Mouse (Mus musculus): ENCODE data around the gene Sh3kbp1. TPM values are rescaled to one million over a fixed set of nuclear protein-coding genes. Genes with fewer than 3 reads are reported as not detected.

The Sh3kbp1 gene
- polyA plus RNA-seq, 2 experiments from 2014 or later = 230 to 269 TPM

DNA sequence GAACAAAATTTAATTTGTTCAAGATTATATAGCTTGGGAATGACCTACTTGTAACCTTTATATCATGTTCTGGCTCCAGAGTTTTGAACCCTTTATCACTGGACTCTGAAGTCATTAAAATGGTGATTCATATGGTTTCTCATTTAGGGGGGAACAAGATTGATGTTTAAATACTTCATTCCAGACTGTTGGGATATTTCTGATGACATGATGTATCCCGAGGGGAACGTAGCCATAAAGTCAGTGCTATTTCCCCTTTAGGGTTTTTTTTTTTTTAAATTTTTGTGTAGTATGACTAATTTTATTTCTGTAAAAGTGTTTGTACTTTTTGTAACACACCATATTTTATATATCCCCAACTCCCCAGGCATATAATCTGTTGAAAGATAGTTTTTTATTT lies 212.7 kb downstream of the Sh3kbp1 start:
- no peak for ATAC-seq

DNA sequence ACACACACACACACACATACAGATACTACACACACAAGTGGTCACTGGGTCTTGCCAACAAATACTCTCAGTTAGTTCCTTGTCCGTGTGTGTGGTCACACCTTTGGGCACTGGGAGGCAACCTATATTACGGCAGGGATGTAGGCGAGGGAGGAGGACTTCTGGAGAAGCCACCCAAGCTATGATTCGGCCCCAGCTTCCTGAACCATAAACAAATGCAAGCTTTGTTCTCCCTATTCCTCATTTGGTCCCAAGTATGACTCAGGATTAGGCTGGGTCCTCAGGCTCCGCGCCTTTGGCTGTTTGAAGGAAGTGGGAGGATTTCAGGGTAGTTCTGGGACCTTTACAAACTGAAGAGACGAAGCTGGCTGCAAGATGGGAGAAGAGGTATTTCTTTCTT lies 213.2 kb downstream of the Sh3kbp1 start:
- no peak for ATAC-seq

DNA sequence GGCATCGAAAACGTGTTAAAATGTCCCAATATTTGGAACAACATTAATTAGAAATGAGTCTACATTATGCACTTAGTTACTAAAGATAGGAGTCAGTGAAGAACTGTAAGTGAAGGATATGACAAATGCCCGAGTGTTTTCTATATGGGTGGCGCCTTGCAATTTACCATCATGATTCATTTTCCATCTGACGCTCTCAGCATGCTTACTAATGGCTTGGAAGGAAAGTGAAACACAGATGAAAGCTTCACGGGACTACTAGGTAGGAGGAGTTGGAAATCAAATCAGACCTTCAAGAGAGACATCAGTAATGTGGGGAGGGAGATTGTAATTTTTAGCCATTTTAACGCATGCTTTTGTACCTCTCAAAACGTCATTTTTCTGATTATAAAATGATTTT lies 223.7 kb downstream of the Sh3kbp1 start:
- ATAC-seq = no peak

DNA sequence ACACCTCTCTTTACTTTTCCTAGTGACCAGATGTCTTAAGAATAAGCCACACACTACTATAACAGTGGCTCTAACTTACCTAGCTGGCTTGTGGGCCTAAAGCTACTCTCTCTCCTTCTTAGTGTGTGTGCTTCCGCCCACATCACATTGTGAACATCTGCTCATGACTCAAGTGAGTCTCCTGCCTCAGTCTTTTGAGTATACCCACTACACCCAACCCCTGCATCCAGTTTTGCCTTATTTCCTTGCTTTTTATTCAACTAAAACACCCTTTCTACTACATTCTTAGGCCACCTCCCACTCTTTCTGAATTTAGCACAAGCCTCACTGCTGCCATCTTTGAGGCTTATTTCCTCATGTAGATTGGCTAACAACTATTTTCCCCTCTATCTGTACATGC lies 229.8 kb downstream of the Sh3kbp1 start:
- ATAC-seq = no peak

DNA sequence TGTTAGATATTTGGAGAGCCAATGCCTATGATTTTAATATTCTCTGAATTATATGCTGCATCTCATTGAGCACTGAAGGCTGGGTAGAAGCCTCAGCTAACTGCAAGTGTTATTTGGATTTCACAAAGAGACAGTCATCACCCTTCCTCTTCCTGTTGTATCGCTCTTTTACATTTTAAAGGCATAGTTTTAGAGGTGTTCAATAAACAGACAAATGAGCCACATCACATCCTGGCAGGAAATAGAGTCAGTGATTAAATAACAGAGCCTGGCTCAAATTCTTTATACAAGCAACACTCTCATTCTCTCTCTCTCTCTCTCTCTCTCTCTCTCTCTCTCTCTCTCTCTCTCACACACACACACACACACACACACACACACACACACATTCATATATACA lies 231.1 kb downstream of the Sh3kbp1 start:
- ATAC-seq = peak; percentile 75

DNA sequence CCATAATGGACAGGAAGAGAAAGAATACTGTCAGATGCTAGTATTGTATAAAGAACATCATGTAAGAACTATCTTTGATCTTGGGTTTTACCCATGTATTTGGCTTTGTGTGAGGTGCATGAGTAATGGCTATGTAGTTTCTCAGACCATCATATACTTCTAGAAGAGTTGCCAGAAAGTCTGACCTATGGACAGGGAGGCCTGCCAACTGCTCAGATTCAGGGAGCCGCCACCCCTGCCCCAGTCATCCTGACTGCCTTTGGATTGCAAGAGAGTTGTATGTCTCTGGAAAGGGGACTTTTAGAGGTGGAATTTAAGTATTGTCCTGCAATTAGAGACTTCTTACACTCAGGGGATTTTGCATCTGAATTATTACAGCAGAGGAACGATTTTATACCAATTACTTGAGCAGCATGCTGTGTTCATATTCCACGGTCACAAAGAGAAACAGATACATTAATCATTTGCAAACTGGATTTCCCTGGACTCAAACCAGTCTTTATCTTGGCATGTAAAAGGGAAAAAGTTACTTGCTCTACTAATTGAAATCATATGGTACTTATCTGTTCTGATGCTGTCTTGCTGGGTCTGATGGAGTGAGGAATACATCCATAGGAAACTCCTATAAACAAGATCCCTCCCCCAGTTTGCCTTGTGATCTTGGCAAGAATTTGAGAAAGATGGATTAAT lies 233.9 kb downstream of the Sh3kbp1 start:
- ATAC-seq = no peak

DNA sequence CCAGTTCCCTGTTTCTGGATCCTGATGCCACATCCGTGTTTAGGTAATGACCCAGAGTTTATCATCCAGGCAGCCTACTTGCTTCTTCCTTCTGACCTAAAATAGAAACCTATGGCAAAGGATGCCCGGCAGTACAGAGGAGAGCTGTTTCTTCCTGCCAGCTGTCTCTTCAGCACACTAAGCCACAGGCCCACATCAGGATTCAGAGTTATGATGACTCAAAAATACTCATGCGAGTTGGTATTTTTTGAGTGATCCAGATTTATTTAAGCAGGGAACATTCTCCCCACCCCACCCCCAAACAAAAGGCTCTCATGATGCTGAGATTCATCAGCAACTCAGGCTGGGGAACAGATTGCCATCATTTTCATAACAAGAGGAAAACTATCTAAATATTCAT lies 240.6 kb downstream of the Sh3kbp1 start:
- ATAC-seq = no peak

DNA sequence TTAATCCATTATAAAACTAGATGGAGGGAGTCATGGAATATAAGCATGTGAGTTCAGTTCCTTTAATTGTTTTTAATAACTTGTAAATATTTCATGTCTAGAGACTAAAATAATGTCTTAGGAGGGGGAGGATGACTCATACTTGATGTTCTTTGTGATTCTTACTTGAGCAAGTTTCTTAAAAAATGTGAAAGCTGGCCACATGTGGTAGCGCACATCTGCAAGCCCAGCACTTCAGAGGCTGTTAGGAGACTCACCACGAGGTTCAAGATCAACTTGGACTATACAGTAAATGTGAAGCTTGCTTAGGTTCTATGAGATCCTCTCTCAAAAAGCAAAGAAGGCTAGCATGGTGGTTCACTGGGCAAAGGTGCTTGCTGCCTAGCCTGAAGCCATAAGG lies 245.4 kb downstream of the Sh3kbp1 start:
- no peak for ATAC-seq

DNA sequence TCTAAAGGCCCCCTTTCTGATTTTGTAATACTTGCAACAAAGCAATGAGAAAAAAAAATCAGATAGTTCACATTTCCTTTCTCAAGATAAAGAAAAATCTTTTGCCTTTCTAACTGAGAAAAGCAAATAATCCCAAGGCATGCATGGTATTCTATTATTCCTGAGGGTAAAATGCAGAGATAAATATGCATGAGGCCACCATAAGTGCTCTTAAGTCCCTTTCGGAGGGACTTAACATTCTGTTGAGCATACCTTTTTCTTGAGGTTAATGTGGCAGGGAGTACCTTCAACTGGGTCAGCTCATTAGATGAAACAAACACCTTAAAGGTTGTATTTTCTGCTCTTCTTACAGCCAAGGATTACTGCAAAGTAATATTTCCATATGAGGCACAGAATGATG lies 250.7 kb downstream of the Sh3kbp1 start:
- no peak for ATAC-seq

DNA sequence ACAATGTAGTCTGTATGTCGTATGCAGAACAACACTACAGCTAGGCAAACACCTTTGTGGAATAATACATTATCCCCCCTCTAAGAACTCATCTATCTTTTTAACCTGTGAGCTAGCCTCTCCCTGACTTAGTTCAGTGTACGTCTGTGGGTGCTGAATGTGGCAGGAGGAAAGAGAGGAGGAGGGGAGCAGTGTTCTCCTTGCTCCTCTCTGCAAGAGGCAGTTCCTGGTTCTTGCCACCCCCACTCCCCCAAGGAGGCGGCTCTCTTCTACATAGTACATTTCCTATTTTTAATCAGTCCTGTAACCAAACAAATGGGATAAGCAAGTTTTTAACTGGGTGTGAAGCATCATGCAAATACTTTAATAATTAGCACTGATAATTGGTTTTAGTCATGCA lies 252.4 kb downstream of the Sh3kbp1 start:
- ATAC-seq = no peak

DNA sequence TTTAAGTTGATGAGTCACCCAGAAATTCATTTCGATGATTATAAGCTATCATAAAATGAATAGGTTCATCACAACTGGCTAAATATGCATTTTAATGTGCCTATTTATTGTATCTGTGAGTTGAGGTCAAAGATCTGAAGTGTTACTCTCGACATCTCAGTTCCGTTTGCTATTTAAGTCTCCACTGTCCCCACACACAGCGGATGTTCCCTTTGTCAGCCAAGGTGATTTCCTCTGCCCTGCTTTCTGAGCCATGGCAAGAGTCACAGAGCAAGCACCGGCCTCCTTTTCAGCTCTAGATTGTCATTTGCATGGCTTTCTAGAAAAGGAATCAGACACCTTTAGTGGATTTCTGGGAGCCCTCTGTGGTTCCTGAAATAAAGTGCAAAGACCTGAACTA lies 254.5 kb downstream of the Sh3kbp1 start:
- no peak for ATAC-seq

DNA sequence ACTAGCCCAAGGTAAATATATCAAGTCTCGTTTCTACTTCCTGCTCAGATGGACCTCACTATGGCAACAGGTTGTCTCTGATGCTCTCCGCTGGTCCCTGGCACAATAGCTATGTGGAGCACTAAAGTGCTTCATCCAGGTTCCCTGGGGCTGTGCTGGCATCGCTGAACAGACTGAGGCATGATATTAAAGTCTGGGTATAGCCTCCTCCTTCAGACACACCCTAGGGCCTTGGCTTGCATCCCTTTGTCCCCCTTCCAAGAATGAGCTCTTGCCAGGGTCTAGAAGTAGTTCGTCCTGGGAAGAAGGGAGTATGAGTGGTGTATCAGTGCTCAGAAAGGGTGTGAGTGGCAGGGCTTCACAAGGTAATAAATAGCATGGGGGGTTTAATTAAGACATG lies 269.5 kb downstream of the Sh3kbp1 start:
- no peak for ATAC-seq

DNA sequence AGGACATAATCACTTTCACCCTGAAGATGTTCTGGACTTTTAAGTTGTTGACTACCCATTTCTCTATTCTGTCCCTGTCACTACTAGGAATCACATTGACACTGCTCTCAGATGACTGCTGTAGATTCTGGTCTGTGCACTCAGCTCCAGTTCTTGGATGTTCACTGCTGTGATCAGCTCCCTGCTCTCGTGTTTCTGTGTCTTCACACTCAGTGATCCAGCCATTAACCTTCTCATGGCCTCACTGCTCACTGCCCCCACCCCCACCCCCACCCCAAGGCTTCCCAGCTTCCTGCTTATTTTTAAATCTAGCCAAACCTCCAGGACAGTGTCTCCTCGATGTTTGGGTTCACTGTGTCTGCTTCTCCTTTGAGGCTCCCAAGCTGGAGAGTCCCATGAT lies 271.0 kb downstream of the Sh3kbp1 start:
- no peak for ATAC-seq

DNA sequence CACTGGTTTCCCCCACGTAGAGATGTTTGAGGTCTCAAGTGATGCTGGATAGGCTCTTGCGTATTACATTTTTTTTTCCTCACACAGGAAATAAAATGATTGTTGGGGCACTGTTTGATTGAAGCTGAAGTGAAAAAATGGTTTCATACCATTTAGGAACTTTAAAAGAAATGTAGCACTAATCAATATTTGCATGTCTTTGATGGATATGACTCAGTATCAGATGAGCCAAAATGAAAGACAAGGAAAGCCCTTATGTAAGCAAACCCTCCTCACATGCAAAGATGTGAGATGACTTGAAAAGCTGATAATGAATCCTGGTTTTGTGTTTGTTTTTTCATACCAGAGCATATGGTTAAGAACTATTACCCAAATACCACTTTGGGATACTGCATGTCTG lies 272.0 kb downstream of the Sh3kbp1 start:
- ATAC-seq = peak; percentile 68

DNA sequence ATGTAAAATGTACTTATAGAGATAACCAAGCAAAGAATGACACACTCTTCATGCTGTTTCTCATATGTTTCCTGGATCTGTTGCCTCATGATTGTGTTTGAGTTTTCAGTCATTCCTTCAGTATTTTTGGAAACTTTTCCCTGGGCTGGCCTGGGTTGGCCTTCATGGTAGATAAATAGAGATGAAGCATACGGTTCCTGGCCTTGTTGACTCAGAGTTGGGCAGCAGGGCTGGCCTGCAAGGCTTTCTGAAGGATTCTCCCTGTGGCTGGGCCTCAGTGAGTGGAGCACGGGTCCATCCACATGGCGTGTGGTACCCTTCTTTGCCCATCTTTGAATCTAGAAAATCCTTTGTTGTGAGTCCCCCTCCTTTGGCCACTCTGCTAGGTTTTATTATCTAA lies 276.3 kb downstream of the Sh3kbp1 start:
- no peak for ATAC-seq

DNA sequence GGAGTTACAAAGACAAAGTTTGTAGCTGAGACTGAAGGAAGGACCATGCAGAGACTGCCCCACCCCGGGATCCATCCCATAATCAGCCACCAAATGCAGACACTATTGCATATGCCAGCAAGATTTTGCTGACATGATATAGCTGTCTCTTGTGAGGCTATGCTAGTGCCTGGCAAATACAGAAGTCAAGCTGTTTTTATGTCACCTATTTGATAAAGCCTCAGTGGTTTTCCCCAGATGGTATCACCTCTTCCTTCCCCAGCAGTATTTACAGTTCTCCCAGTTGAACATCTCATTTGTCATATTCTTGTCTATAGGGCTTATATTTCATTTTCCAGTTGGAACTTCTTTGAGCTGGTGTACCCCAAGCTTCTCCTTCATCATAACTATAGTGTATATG lies 280.6 kb downstream of the Sh3kbp1 start:
- no peak for ATAC-seq

DNA sequence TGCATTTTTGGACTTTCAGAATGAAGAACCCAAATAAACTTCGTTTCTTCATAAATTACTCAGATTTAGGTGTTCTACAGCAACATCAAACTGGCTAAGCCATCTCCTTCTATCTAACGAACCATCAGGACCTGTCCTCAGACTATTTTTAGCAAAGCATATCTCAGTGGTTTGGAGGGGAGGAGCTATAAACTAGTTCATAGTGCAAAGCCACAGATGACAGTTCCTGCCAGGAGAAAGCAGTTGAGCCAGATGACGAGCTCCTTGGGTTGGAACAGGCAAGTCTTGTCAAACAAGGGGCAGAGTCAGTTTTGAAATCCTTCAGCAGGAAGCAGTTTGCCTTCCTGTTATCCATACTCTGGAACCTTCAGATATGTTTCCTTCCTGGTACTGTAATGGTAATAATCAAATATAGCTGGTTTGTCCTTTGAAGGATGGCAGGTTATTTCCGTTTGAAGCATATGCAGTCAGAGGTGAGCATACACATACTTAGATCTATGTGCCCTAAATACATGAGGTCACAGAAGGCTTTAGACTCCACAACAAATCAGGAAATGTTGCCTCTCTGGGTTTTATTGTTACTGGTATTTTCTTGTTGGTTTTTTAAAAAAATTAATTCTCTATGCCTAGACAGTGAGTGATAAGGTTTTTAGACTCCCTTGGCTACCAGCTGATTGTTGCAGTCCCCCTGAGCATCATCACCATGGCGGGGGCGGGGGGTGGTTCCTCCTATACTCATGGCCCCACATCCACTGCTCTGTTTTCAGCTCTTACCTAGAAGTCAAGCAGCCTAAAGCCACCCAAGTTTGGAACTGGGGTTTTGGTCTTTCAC lies 282.6 kb downstream of the Sh3kbp1 start:
- peak; percentile 76 for ATAC-seq

DNA sequence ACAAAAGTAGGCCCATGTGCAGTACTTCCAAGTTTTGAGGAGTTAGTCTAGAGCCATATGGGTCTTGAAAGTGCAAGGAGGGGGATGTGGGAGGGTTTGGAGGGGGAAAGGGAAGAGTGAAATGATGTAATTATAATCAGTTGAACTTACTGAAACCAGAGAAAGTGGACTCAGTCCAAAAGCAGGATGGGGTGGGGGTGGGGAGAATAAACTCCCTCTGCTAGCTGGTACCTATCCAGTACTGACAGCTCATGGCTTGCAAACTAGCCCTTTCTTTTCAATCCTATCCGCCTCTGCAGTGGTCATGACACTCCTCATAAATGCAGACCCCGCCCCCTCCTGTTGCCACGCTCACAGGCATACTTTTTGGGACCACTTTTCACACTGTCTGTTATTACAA lies 283.5 kb downstream of the Sh3kbp1 start:
- ATAC-seq = no peak

DNA sequence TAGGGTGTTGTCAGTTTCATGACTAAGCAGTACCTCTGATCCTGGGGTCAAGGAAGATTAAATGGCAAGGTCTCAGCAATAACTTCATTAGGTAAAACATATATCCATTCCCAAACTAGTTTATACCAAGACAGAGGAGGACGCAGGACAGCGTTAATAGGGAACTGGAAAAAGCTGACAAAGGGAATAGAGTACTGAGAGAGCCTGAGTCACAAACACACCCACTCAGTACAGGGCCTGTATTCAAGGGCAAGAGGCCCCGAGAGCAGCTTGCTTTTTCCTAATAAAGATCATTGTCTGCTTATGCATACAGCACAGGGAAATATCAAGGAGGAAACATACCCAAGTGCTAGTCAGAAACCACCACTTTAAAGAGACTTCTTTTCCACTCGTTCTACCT lies 284.5 kb downstream of the Sh3kbp1 start:
- ATAC-seq = no peak

DNA sequence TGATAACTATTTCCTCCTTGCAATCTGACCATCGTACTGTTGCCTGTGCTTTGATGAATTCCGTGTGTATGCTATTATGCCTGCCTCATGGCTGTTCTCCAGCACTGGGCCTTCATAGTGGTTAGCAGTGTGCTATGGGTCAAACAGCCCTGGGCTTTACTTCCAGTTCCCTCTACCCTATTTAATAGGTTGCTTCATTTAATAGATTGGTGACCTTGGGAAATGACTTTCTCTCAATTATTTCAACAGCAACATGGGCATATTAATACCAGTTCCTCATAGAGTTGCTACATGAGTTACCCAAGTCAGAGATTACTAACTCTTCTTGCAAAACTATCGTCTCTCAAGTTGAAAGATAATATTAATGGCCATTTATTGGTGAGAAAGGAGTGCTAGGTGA lies 285.0 kb downstream of the Sh3kbp1 start:
- no peak for ATAC-seq

DNA sequence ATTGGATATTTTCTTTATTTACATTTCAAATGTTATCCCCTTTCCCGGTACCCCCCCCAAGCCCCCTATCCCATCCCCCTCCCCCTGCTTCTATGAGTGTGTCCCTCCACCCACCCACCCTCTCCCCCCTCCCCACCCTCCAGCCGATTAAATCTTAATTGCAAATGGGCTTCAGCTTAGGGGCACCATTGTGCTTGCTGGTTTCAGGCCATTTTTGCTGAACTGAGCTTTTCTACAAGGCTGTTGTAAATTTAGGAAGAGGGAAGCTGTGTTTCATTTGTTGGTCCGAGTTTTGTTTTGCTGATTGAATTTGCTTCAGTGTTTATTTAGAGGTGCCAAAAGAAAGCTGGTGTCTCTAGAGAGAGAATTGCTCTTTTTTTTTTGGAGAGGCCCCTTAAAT lies 286.4 kb downstream of the Sh3kbp1 start:
- no peak for ATAC-seq

DNA sequence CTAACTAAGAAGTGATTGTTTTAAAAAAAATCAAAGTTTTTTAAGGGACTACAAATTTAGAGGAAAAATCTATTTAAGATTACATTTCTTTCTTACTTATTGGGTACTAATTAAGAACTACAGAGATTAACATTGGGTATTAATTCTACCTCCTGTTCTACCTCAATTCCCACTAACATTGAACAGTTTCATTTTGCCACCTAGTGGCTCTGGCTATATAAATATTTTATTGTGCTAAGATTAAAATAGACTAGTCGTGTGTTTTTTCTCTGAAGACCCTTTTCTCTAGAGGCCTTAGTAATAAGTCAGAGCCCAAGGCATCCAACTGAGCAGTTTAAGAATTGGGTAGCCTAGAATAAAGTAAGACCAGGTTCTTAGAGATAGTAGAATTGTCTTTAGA lies 288.1 kb downstream of the Sh3kbp1 start:
- ATAC-seq = no peak

DNA sequence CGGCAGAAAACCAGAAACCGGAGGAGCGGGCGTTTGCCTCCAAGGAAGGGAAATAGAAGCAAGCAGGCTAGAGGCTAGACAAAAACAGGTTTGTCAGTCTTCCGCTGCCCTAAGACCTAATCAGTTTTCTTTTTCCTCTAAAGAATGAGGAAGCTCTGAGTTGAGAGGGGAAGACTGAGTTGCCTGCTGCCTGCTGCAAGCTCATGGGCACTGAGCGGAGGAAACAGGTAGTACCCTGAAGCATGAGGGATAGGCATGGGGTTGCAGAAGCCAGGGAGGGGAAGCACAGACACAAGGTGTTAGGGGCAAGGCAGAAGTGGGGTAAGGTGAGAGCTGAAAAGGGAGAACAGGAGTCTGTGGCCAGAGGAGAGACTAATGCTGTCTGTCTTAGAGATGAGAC lies 297.7 kb downstream of the Sh3kbp1 start:
- ATAC-seq = no peak

DNA sequence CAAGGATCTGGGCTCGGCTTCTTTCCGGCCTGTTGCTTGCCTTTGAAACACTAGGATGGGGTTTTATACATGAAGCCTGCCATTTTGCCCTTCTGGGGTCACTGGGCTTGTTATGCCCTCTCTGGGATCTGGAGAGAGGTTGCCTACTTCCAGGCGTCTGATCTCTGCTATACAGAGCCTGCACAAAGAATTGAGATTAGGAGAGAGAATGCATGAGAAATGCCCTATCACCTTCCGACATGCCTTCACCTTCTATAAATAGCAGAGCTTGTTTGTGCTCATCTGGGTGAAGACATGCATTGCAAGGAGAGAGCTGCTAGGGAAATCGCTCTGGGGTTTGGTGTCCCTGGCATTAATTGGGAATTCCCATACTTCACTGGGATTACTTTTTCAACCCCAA lies 301.1 kb downstream of the Sh3kbp1 start:
- ATAC-seq = no peak

DNA sequence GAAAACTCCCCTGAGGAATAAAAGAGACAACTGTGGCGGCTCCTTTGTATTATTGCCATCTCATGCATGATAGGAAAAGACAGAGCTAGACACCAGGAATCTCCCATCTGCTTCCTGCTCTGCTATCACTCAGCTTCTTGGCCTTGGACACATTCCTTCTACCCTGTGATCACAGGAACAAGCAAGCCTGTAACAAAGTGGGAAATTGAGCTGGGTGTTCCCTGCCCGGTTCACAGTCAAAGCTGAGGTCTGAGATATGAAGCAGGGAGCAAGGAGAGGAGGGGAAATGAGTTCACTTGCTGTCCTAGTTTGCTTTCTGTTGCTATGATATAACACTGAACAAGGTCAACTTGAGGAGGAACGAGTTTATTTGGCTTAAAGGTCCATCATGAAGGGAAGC lies 301.8 kb downstream of the Sh3kbp1 start:
- ATAC-seq = no peak
